Mouse (Mus musculus) liver, postnatal 0 days (tissue): ENCODE measurements around the gene Slc25a39. TPM values are rescaled to one million over a fixed set of nuclear protein-coding genes. Genes with fewer than 3 reads are reported as not detected.
A peak's percentile ranks its signal among the peaks of the same experiment; 100 is the strongest.
"Not testable (repeated sequence)": the region's sequence is repeated elsewhere in the genome, so short reads cannot be mapped to it uniquely, and the experiment has no call there.

Experiments
- ATAC-seq: fragments of 200-750 bp; cut with Nextera tagmentation; 2 replicates; pipeline ENCODE4 v1.8.0; 2017; ENCODE audit warnings: mild to moderate bottlenecking, moderate library complexity
- DNase-seq: peaks from one replicate; pipeline ENCODE4 v3.0.0-alpha.2; 2016
- H3K27ac ChIP-seq: fragments of 300-500 bp; sonication (generic); 2 replicates; pipeline ENCODE4 v1.5.1; 2014; ENCODE audit warnings: antibody characterized with exemption, moderate library complexity, mild to moderate bottlenecking, low read depth
- H3K27me3 ChIP-seq: fragments of 300-500 bp; sonication (generic); 2 replicates; pipeline ENCODE4 v1.6.1; 2014; ENCODE audit warnings: low read length, control low read depth, mixed read lengths; ENCODE audit not compliant: insufficient read depth
- H3K36me3 ChIP-seq: fragments of 300-500 bp; sonication (generic); replicated peaks from 2 replicates; pipeline ENCODE4 v1.6.1; 2014; ENCODE audit warnings: mild to moderate bottlenecking, control low read depth, low read length, moderate library complexity, mixed read lengths; ENCODE audit not compliant: insufficient read depth
- H3K4me1 ChIP-seq: fragments of 300-500 bp; sonication (generic); 2 replicates; pipeline ENCODE4 v1.6.1; 2014; ENCODE audit warnings: antibody characterized with exemption, mild to moderate bottlenecking, control low read depth; ENCODE audit not compliant: insufficient read depth
- H3K4me2 ChIP-seq: fragments of 300-500 bp; sonication (generic); 2 replicates; pipeline ENCODE4 v1.6.1; 2014; ENCODE audit warnings: low read depth, mild to moderate bottlenecking, low read length, moderate library complexity, mixed read lengths
- H3K4me3 ChIP-seq: fragments of 300-500 bp; sonication (generic); 2 replicates; pipeline ENCODE4 v1.5.1; 2014; ENCODE audit warnings: low read depth, low read length
- H3K9ac ChIP-seq: fragments of 300-500 bp; sonication (generic); replicated peaks from 2 replicates; pipeline ENCODE4 v1.6.1; 2014; ENCODE audit warnings: mild to moderate bottlenecking, moderate library complexity
- H3K9me3 ChIP-seq: fragments of 300-500 bp; sonication (generic); 2 replicates; pipeline ENCODE4 v1.6.1; 2016; ENCODE audit warnings: mild to moderate bottlenecking, control low read depth, low read length, mixed read lengths
- CTCF ChIP-seq: sonication (generic); IDR thresholded peaks from 2 replicates; pipeline ENCODE4 v1.5.1; 2016; ENCODE audit warnings: antibody characterized with exemption, low read depth
- EP300 ChIP-seq: IDR thresholded peaks from 2 replicates; pipeline ENCODE4 v1.6.1; 2016; ENCODE audit warnings: antibody characterized with exemption, low read depth, mild to moderate bottlenecking
- WGBS: fragments of 180-500 bp; shearing (Covaris S2); extraction: QIAGEN DNeasy Blood & Tissue Kit; methylation state at CpG from one replicate; pipeline ENCODE4 v1.1.7; 2014; ENCODE audit not compliant: insufficient replicate concordance; 5-methylcytosine and 5-hydroxymethylcytosine counted together
- polyA plus RNA-seq: library from polyadenylated mRNA; unstranded; fragments of >200 nt; fragmentation: Nextera tagmentation; extraction: Ambion mirVana; gene quantifications from 2 replicates; pipeline ENCODE4 v1.2.1, GENCODE M21; 2015

Gene Slc25a39
- polyA plus RNA-seq, 1 experiment from 2014 or later, result 510 TPM

GRCm38 (mm10) chr11:102394421-102395124 lies 13.2 kb downstream of the Slc25a39 start:
- no peak overlapping the region for H3K4me3 ChIP-seq
- no peaks in the 10 kb centered on the region for H3K36me3 ChIP-seq
- no peak overlapping the region for H3K4me2 ChIP-seq
- peaks cover 75% of the 10 kb centered on the region for H3K27me3 ChIP-seq
- TF ChIP-seq CTCF (no peak), EP300 (no peak)
- H3K9me3 ChIP-seq, result no peaks in the 10 kb centered on the region
- H3K4me1 ChIP-seq, result peaks cover 27% of the 10 kb centered on the region
- H3K27ac ChIP-seq, result no peak overlapping the region
- DNase-seq, result no peak
- WGBS, result 77% methylated on average over 9 of the region's 9 CpGs
- no peak for ATAC-seq
- H3K9ac ChIP-seq, result no peak overlapping the region

GRCm38 (mm10) chr11:102393719-102394420 lies 13.9 kb downstream of the Slc25a39 start:
- DNase-seq, result no peak
- H3K4me3 ChIP-seq, result peak overlapping the region; percentile 44

GRCm38 (mm10) chr11:102393238-102393634 lies 14.5 kb downstream of the Slc25a39 start, which contains the start of gene Rundc3a:
Gene Rundc3a (plus strand): TSS chr11:102393403.
- Histone ChIP-seq H3K4me2 (peak within 1 kb of the TSS; percentile 66), H3K27me3 (peaks cover 63% of the 10 kb centered on the region), H3K9ac (peak within 1 kb of the TSS; percentile 46), H3K9me3 (no peaks in the 10 kb centered on the region), H3K4me1 (peaks cover 19% of the 10 kb centered on the region), H3K27ac (peak within 1 kb of the TSS; percentile 69), H3K36me3 (no peaks in the 10 kb centered on the region), H3K4me3 (peak within 1 kb of the TSS; percentile 44)
- peak; percentile 89 for DNase-seq
- 0% methylated on average over 33 of the region's 34 CpGs for WGBS
- peak; percentile 81 for ATAC-seq
- TF ChIP-seq CTCF (no peak), EP300 (no peak)

More at GRCm38 (mm10) chr11:102393719-102394420, 13.9 kb downstream of the Slc25a39 start:
- H3K4me1 ChIP-seq, result peaks cover 20% of the 10 kb centered on the region
- H3K9me3 ChIP-seq, result no peaks in the 10 kb centered on the region
- H3K4me2 ChIP-seq, result peak overlapping the region; percentile 66
- peak overlapping the region; percentile 46; the same call in 1 of the 2 replicates for H3K9ac ChIP-seq
- no peak for ATAC-seq
- no peak overlapping the region for H3K27ac ChIP-seq
- H3K36me3 ChIP-seq, result no peaks in the 10 kb centered on the region
- TF ChIP-seq CTCF (no peak), EP300 (no peak)
- peaks cover 68% of the 10 kb centered on the region for H3K27me3 ChIP-seq
- WGBS, result 8% methylated on average over 17 of the region's 17 CpGs

GRCm38 (mm10) chr11:102392441-102393237 lies 15.1 kb downstream of the Slc25a39 start:
- Histone ChIP-seq H3K9me3 (no peaks in the 10 kb centered on the region), H3K4me3 (peak overlapping the region; percentile 44), H3K27me3 (peaks cover 58% of the 10 kb centered on the region), H3K9ac (peak overlapping the region; percentile 6; the same call in 1 of the 2 replicates), H3K4me2 (peak overlapping the region; percentile 66), H3K36me3 (no peaks in the 10 kb centered on the region), H3K4me1 (peaks cover 19% of the 10 kb centered on the region), H3K27ac (peak overlapping the region; percentile 69)
- peak; percentile 67 for ATAC-seq
- 16% methylated on average over 15 of the region's 15 CpGs for WGBS
- DNase-seq, result peak; percentile 23
- TF ChIP-seq EP300 (no peak), CTCF (no peak)

GRCm38 (mm10) chr11:102389436-102389835 lies 18.3 kb downstream of the Slc25a39 start:
- not testable (repeated sequence) for DNase-seq, H3K4me2 ChIP-seq, ATAC-seq, H3K4me3 ChIP-seq, H3K9me3 ChIP-seq, H3K9ac ChIP-seq, H3K36me3 ChIP-seq, H3K27ac ChIP-seq
- Histone ChIP-seq H3K27me3 (peaks cover 37% of the 10 kb centered on the region), H3K4me1 (peaks cover 15% of the 10 kb centered on the region)
- 74% methylated on average over 4 of the region's 5 CpGs for WGBS

GRCm38 (mm10) chr11:102386121-102386520 lies 21.6 kb downstream of the Slc25a39 start:
- no peak overlapping the region for H3K4me2 ChIP-seq
- no peaks in the 10 kb centered on the region for H3K36me3 ChIP-seq
- no peak overlapping the region for H3K4me3 ChIP-seq
- TF ChIP-seq CTCF (no peak), EP300 (no peak)
- 0 out of 2 replicates have a peak, but pooled peaks cover 6% of the 10 kb centered on the region for H3K27me3 ChIP-seq
- ATAC-seq (no peak), DNase-seq (no peak)
- peaks cover 12% of the 10 kb centered on the region for H3K4me1 ChIP-seq
- H3K27ac ChIP-seq, result no peak overlapping the region
- H3K9me3 ChIP-seq, result no peaks in the 10 kb centered on the region
- H3K9ac ChIP-seq, result no peak overlapping the region
- WGBS, result 33% methylated on average over 5 of the region's 5 CpGs
